Mouse (Mus musculus) right cerebral cortex, postnatal 10 days (tissue): ENCODE measurements at regions not wholly inside any gene's neighbourhood (a gene's known extent, or its start where the extent isn't known, plus 50 kb on each side); places are given as distances from the start of the nearest gene placed in this dataset.
A peak's percentile ranks its signal among the peaks of the same experiment; 100 is the strongest.

ENCODE experiments used
- DNase-seq, 2 experiments: peaks; one replicate each; pipeline ENCODE4 v3.0.0; 2021; ENCODE audit warnings: low spot score in 2 of 2

DNA sequence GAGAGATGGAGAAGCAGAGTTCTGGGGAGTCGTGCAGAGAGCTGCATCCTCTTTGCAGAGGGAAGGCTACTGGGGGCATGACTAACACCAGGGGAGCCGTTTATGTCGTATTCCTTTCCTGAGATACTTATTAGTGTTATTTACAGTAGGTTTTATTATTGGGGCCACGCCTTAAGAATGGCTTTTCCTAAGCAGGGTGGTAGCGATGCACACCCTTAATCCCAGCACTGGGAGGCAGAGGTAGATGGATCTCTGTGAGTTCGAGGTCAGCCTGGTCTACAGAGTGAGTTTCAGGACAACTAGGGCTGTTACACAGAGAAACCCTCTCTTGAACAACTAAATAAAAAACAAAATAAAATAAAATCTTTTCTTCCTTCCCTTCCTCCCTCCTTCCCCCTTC lies 212.6 kb downstream of the Enc1 start:
- DNase-seq = no peak

DNA sequence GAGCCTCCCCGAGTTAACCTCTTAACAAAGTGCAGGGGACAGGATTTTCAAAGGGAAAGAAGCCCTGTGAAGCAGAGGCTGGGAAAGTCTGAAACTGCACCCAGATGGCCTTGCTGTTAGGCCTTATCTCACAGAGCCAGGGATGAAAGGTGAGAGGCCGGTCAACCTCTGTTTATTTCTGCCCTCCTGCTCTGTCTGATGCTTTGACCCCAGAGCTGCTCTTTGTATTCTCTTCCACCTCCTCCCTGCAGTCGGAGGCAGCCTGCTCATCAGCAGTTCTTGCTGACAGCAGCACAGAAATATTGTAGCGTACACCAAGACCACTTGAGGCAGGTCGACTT lies 212.2 kb downstream of the Enc1 start:
- DNase-seq = no peak

GRCm38 (mm10) chr13:97452386-97453089 lies 211.6 kb downstream of the Enc1 start:
- DNase-seq = no peak

- DNase-seq = no peak
These were observed 210.4 kb downstream of the Enc1 start for GRCm38 (mm10) chr13:97451276-97451675.

GRCm38 (mm10) chr13:97448123-97448522 lies 207.2 kb downstream of the Enc1 start:
- DNase-seq = no peak

GRCm38 (mm10) chr13:97443731-97444428 lies 203.0 kb downstream of the Enc1 start:
- DNase-seq = no peak

DNA sequence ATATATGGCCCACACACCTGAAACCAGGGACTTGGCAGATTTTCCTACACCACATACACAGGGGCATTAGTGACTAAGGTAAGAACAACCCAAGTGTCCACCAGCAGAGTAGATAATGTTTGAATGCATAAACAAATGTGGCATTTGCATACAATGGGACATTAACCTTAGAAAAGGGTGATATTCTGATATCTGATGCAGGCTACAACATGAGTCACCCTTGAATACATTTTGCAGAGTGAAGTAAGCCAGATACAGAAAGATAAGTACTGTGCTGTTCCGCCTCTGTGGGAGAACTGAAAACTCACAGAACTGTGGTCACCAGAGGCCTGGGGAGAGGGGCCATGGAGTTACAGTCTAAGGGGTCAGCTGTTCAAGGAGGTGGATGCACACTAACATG lies 201.9 kb downstream of the Enc1 start:
- no peak for DNase-seq

- no peak for DNase-seq
These were observed 201.4 kb downstream of the Enc1 start for GRCm38 (mm10) chr13:97442283-97442682.

GRCm38 (mm10) chr13:97441803-97442202 lies 200.9 kb downstream of the Enc1 start:
- no peak for DNase-seq

DNA sequence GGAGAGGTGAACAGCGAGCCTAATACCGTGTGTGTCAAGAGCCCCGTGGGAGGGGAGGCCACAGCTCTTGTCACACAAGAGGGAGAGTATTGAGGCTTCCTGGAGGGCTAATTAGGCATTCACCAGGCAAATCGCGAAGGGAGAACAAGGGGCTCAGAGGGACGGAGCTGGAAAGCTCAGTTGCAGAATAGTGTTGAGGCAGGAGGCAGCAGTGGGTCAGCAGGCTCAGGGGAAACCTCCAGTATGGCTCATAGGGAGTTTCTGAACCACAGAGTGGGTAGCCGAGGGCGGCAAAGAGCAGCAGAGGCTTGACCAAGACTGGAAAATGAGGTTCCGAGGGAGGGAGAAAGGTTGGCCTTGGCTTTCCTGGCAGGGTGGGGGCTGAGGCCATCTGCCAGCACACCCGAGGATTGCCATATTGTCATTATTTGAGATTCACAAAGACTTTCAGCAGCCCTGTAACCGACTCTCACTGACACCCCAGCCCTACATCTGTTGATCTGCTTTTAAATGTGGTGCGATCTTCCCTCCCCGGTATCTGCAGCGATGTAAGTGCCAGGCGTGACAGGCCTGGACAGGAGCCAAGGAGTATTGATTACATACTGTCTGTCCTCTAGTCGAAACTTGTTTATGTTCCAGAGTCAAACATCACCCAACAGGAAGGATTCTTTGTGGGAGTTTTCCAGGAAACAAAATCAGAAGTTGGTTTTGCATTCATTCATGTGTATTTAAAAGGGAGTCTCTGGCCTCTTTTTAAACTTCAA lies 198.5 kb downstream of the Enc1 start:
- DNase-seq = peak in 1 of 2 experiments; percentile 44

DNA sequence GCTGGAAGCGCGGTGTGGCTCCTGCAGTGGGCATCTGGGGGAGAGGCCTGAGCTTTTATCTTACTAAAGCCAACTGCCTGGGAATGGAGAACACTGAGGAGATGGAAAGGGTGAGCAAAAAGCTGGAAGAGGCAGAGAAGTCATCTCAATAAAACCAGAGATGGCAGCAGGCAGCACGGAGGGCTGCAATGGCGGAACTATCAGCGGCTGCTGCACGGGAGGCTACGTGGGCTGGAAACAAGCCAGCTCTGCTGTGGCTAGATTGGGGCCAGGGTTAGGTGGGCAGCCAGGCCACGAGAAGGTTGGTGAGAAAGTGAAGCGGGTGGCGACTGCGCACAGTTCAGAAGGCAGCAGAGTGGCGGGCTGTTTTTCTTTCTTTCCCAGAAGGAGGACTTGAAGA lies 197.8 kb downstream of the Enc1 start:
- peak in 1 of 2 experiments; percentile 37 for DNase-seq

GRCm38 (mm10) chr13:97438277-97438676 lies 197.4 kb downstream of the Enc1 start:
- DNase-seq = no peak

DNA sequence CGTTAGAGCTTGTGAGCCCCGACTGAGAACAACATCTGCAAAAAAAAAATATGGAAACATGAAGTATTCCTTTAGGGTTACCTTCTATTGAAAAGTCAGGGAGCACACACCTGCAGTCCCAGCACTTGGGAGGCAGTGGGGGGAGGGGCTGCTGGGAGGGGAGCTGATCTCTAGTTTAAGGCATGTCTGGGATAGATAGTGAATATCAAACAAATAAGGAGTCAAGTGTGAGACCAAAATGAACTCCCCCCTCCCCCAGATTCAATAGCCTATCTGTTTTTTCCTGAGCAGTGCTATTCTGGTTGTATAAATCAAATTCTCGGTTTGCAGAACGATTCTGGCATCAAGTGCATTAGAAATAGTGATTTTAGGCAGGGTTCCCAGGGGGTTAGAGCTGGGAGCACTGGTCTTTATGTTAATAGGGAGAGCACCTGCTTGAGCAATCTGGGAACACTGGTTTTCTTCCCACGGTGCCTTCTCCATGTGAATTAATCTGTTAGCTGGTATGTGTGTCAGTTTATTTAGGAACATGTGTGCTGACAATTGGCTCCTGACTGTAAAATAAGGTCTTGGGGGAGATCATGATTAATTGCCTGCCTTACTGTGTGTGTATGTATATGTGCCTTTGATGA lies 195.9 kb downstream of the Enc1 start:
- no peak for DNase-seq

GRCm38 (mm10) chr13:97435865-97436718 lies 195.2 kb downstream of the Enc1 start:
- peak; percentile 66 to 71 for DNase-seq

DNA sequence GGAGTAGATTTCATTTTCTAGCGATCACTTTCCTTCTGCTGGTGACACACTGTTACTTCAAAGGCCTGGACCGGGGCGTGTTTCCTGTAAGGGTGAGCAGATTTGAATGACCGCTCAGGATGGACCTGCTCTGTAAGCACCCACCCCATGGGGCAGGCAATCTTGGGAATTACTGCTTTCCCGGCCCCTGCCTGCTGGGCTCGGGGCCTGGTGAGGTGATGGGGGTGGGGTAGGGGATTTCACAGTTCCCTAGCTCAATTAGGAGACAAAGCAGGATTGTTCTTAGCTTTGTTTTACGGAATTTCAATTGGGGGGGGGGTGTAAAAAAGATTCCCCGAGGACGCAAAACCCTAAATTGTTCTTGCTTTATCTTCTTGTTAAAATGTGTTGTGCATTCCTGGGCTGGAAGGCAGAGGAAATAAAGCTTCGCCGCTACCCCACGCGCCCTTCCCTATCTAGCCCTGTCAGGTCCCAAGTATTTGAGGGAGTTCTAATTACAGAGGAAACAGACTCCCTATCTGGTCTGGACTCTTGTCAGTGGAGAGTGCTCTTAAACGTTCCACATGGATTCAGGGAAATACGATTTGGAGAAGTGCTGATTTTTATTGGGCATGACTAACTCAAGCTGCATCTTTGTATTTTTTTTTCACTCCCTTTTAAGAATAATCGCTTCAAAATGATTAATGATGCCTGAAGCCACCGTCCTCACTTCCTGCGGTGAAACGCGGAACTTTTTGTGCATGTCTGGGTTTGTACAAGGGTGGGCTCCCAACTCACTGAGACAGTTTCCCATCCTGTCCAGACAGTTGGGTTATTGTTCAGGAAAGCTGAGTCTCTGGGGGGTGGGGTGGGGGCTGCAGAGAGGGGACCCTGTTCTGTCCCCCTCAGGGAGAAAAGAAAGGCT lies 194.3 kb downstream of the Enc1 start:
- no peak for DNase-seq

- DNase-seq = no peak
These were observed 193.3 kb downstream of the Enc1 start for GRCm38 (mm10) chr13:97434167-97434566.

- no peak for DNase-seq
These were observed 191.7 kb downstream of the Enc1 start for GRCm38 (mm10) chr13:97432627-97433026.

- DNase-seq = no peak
These were observed 190.0 kb downstream of the Enc1 start for GRCm38 (mm10) chr13:97430885-97431284.

- no peak for DNase-seq
These were observed 187.3 kb downstream of the Enc1 start for GRCm38 (mm10) chr13:97428163-97428562.

DNA sequence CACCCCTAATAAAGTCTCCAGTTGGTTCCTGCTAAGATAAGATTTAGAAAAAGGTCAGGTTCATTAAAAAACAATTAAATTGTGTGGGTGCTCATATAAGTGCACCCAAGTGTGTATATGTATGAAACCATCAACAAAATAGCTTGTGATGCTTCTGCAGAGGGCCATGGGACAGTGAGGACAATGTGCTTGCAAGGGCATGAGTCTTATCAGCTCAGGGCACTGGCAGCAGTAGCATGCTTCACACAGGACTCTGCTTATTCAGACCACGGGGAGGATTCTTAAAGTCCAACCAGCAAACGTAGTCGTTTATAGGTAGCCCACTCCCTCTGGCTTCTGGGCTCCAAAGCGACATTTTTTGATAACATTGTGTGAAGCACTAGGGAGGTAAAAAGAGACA lies 186.6 kb downstream of the Enc1 start:
- no peak for DNase-seq
